Mouse (Mus musculus): ENCODE measurements around the gene Slc6a12.

GRCm38 (mm10) chr6:121352276-121352675, 9.4 kb downstream of the Slc6a12 start:
- no peak for TF ChIP-seq CTCF (IDR thresholded peaks at IDR 0.05; ENCODE audit: low read depth)
- no peak for TF ChIP-seq EP300 (IDR thresholded peaks at IDR 0.05; ENCODE audit: low read depth)
